Mouse (Mus musculus): Measurements from ENCODE around the gene Gbe1. TPM values are rescaled to one million over a fixed set of nuclear protein-coding genes. Genes with fewer than 3 reads are reported as not detected.

Gene Gbe1
- polyA plus RNA-seq, 1 experiment from 2014 or later, result 17.6 TPM

DNA sequence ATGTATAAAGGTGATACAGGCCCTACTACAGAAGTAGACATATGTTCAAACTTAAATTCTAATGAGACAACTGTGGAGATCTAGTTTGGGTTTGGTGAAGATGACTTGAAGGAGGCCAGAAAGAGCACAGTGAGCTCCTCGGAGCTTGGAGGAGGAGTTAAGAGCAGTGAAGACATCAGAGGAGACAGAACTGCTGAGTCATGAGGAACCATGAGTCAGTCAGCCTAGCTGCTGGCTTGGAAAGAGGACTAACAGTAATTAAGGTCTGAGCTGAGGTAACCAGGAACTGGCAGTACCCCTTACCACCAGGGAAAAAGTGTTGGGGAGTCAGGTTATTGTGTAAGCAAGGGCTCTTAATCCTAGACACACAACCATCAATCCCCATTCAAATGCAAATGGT, 192.7 kb downstream of the Gbe1 start:
- 72% methylated on average over 1 of the region's 1 CpGs for WGBS
- Histone ChIP-seq H3K27ac (replicated peaks; ENCODE audit: low read depth, low read length) (no peak overlapping the region), H3K4me3 (ENCODE audit: low read depth, low read length) (no peak overlapping the region), H3K9ac (ENCODE audit: low read depth, low read length) (no peak overlapping the region), H3K4me2 (ENCODE audit: low read depth, low read length) (no peak overlapping the region), H3K9me3 (ENCODE audit: control insufficient read depth, low read length) (no peaks in the 10 kb centered on the region), H3K4me1 (ENCODE audit: control insufficient read depth, insufficient read depth, low read length) (no peaks in the 10 kb centered on the region), H3K27me3 (replicated peaks; ENCODE audit: control insufficient read depth, insufficient read depth, low read length) (no peaks in the 10 kb centered on the region), H3K36me3 (ENCODE audit: control insufficient read depth, insufficient read depth, low read length) (no peaks in the 10 kb centered on the region)
- DNase-seq (ENCODE audit: low spot score) (no peak), ATAC-seq (ENCODE audit: low read depth) (no peak)

DNA sequence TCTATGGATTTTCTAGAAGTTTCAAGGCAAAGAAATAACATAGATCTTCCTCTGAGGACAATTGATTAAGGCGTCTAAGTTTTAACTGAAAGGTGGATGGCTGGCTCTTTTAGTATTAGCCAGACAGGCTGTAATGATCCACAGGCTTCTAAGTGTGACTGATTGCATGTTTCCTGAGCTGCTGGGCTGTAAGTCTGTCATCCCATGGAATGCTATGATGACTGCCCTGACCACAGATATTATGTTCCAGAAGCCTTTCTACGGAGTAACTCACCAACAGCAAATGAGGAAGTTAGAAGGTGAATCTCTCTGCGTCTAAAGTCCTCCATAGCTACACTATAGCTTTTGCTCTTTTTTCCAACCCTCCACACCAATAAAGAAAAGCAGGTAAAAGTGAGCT, 197.2 kb downstream of the Gbe1 start:
- no peak overlapping the region for H3K4me3 ChIP-seq (ENCODE audit: low read depth, low read length)
- ATAC-seq (ENCODE audit: low read depth) (no peak), DNase-seq (ENCODE audit: low spot score) (no peak)
- no peaks in the 10 kb centered on the region for H3K4me1 ChIP-seq (ENCODE audit: control insufficient read depth, insufficient read depth, low read length)
- H3K36me3 ChIP-seq (ENCODE audit: control insufficient read depth, insufficient read depth, low read length), result no peaks in the 10 kb centered on the region
- no peak overlapping the region for H3K27ac ChIP-seq (replicated peaks; ENCODE audit: low read depth, low read length)
- no peak overlapping the region for H3K4me2 ChIP-seq (ENCODE audit: low read depth, low read length)
- H3K9me3 ChIP-seq (ENCODE audit: control insufficient read depth, low read length), result no peaks in the 10 kb centered on the region
- H3K27me3 ChIP-seq (replicated peaks; ENCODE audit: control insufficient read depth, insufficient read depth, low read length), result no peaks in the 10 kb centered on the region
- 69% methylated on average over 3 of the region's 3 CpGs for WGBS
- no peak overlapping the region for H3K9ac ChIP-seq (ENCODE audit: low read depth, low read length)

DNA sequence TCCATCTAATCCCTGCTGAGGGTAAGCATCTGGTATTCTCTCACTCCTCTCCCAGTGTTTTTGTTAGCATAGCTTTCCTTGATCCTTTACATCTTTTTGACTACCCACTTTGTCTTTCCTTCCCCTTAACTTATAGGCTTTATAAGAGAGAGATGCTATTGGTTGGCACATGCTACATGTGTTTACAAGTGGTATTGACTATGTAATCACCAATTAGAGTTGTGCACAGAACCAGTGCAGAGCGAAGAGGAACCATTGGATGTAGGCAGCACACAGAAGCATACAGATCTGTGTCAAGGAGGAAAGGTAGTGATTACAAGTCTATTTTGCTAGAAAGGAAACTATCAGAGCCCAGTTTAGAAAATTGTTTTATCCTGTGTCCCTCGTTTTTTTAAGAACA, 209.1 kb downstream of the Gbe1 start:
- 69% methylated on average over 2 of the region's 2 CpGs for WGBS
- H3K4me3 ChIP-seq (ENCODE audit: low read depth, low read length), result no peak overlapping the region
- no peak for ATAC-seq (ENCODE audit: low read depth)

DNA sequence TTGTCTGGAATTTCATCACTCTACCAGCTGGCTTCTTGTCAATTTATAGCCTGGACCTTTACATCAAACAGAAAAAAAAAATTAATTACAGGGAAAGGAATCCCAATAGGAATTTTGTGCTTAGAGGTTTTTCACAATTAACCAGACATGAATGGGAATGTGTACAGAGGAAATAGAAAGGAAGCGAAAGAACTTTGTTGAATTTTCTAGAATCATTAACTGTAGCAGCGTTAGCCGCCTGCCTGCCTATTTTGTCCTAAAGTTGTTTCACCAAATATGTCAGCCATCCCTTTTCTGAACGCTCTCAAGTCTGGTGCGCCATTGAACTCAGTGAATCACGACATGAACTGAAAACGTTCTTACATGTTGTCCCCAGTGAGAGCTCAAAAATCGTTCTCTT, 209.8 kb downstream of the Gbe1 start:
- H3K9me3 ChIP-seq (ENCODE audit: control insufficient read depth, low read length), result no peaks in the 10 kb centered on the region
- H3K9ac ChIP-seq (ENCODE audit: low read depth, low read length), result no peak overlapping the region
- H3K27me3 ChIP-seq (replicated peaks; ENCODE audit: control insufficient read depth, insufficient read depth, low read length), result no peaks in the 10 kb centered on the region
- no peak overlapping the region for H3K27ac ChIP-seq (replicated peaks; ENCODE audit: low read depth, low read length)
- H3K36me3 ChIP-seq (ENCODE audit: control insufficient read depth, insufficient read depth, low read length), result no peaks in the 10 kb centered on the region
- H3K4me1 ChIP-seq (ENCODE audit: control insufficient read depth, insufficient read depth, low read length), result no peaks in the 10 kb centered on the region
- ATAC-seq (ENCODE audit: low read depth), result no peak
- DNase-seq (ENCODE audit: low spot score), result no peak
- 83% methylated on average over 8 of the region's 8 CpGs for WGBS
- H3K4me3 ChIP-seq (ENCODE audit: low read depth, low read length), result no peak overlapping the region
- H3K4me2 ChIP-seq (ENCODE audit: low read depth, low read length), result no peak overlapping the region

More for the DNA sequence above, 209.1 kb downstream of the Gbe1 start:
- no peaks in the 10 kb centered on the region for H3K36me3 ChIP-seq (ENCODE audit: control insufficient read depth, insufficient read depth, low read length)
- no peak overlapping the region for H3K9ac ChIP-seq (ENCODE audit: low read depth, low read length)
- H3K9me3 ChIP-seq (ENCODE audit: control insufficient read depth, low read length), result no peaks in the 10 kb centered on the region
- H3K4me1 ChIP-seq (ENCODE audit: control insufficient read depth, insufficient read depth, low read length), result no peaks in the 10 kb centered on the region
- no peaks in the 10 kb centered on the region for H3K27me3 ChIP-seq (replicated peaks; ENCODE audit: control insufficient read depth, insufficient read depth, low read length)
- no peak for DNase-seq (ENCODE audit: low spot score)
- H3K27ac ChIP-seq (replicated peaks; ENCODE audit: low read depth, low read length), result no peak overlapping the region
- no peak overlapping the region for H3K4me2 ChIP-seq (ENCODE audit: low read depth, low read length)

DNA sequence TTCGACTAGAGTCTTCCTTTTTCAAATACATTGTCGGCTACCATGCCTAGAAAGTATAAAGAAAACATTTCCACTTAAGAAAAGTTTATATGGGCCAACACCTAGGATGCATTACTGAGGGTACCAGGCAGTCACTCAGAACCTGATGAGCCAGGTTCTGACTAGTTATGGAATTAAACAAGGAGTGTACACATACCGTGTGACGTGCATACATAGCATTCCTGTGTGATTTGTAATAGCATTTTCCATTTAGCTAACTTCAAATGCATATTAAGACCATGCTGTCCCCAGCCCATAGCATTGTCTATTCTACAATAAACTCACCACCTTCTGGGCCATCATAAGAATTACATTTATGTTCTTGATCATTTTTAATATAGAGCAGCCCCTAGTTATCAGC, 210.5 kb downstream of the Gbe1 start:
- H3K4me2 ChIP-seq (ENCODE audit: low read depth, low read length), result no peak overlapping the region
- H3K4me1 ChIP-seq (ENCODE audit: control insufficient read depth, insufficient read depth, low read length), result no peaks in the 10 kb centered on the region
- DNase-seq (ENCODE audit: low spot score) (no peak), ATAC-seq (ENCODE audit: low read depth) (no peak)
- H3K27me3 ChIP-seq (replicated peaks; ENCODE audit: control insufficient read depth, insufficient read depth, low read length), result no peaks in the 10 kb centered on the region
- H3K9ac ChIP-seq (ENCODE audit: low read depth, low read length), result no peak overlapping the region
- no peak overlapping the region for H3K27ac ChIP-seq (replicated peaks; ENCODE audit: low read depth, low read length)
- H3K9me3 ChIP-seq (ENCODE audit: control insufficient read depth, low read length), result no peaks in the 10 kb centered on the region
- WGBS, result 70% methylated on average over 4 of the region's 4 CpGs
- no peak overlapping the region for H3K4me3 ChIP-seq (ENCODE audit: low read depth, low read length)
- no peaks in the 10 kb centered on the region for H3K36me3 ChIP-seq (ENCODE audit: control insufficient read depth, insufficient read depth, low read length)

DNA sequence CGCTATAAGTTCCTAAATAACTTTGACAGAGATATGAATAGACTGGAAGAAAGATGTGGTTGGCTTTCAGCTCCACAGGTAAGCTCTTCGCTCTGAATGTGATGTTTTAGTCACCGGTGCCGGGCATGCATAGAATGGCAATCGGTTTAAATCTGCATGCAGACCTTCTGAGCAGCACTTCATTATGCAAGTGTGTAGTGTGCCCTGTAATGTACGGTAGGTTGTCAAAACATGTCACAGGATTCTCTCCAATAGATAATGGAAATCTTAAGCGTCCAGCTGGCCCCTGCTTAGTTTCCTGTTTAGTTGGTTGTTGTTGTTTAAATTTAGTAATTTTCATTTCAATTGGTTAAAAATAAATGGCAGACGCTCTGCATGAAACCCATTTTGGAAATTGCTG, 213.5 kb downstream of the Gbe1 start:
- DNase-seq (ENCODE audit: low spot score), result no peak
- no peaks in the 10 kb centered on the region for H3K4me1 ChIP-seq (ENCODE audit: control insufficient read depth, insufficient read depth, low read length)
- no peak overlapping the region for H3K4me2 ChIP-seq (ENCODE audit: low read depth, low read length)
- H3K27me3 ChIP-seq (replicated peaks; ENCODE audit: control insufficient read depth, insufficient read depth, low read length), result no peaks in the 10 kb centered on the region
- no peak overlapping the region for H3K27ac ChIP-seq (replicated peaks; ENCODE audit: low read depth, low read length)
- H3K36me3 ChIP-seq (ENCODE audit: control insufficient read depth, insufficient read depth, low read length), result no peaks in the 10 kb centered on the region
- H3K4me3 ChIP-seq (ENCODE audit: low read depth, low read length), result no peak overlapping the region
- no peak overlapping the region for H3K9ac ChIP-seq (ENCODE audit: low read depth, low read length)
- WGBS, result 91% methylated on average over 8 of the region's 8 CpGs
- ATAC-seq (ENCODE audit: low read depth), result no peak
- H3K9me3 ChIP-seq (ENCODE audit: control insufficient read depth, low read length), result no peaks in the 10 kb centered on the region

DNA sequence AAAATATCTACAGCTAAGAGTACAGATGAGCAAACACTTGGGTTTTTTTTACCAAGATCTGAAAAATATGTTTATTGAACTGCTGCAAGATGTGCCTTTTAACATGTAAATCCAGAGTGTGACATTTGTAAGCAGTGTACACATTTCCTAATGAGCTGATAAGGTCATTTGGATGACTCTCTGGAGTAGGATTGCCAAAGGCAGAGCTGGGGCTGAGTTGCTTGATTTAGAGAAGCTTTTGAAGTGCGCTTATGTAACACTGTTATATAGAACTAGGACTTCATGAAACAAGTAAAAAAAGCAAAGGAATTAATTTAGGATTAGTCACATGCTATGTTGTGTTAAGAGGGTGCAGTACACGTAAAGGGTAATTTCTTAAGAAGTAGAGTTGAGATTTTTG, 221.5 kb downstream of the Gbe1 start:
- H3K4me1 ChIP-seq (ENCODE audit: control insufficient read depth, insufficient read depth, low read length), result no peaks in the 10 kb centered on the region
- H3K4me3 ChIP-seq (ENCODE audit: low read depth, low read length), result no peak overlapping the region
- no peaks in the 10 kb centered on the region for H3K36me3 ChIP-seq (ENCODE audit: control insufficient read depth, insufficient read depth, low read length)
- ATAC-seq (ENCODE audit: low read depth) (no peak), DNase-seq (ENCODE audit: low spot score) (no peak)
- 82% methylated on average over 2 of the region's 2 CpGs for WGBS
- H3K9me3 ChIP-seq (ENCODE audit: control insufficient read depth, low read length), result no peaks in the 10 kb centered on the region
- no peak overlapping the region for H3K4me2 ChIP-seq (ENCODE audit: low read depth, low read length)
- no peak overlapping the region for H3K27ac ChIP-seq (replicated peaks; ENCODE audit: low read depth, low read length)
- no peak overlapping the region for H3K9ac ChIP-seq (ENCODE audit: low read depth, low read length)
- no peaks in the 10 kb centered on the region for H3K27me3 ChIP-seq (replicated peaks; ENCODE audit: control insufficient read depth, insufficient read depth, low read length)

DNA sequence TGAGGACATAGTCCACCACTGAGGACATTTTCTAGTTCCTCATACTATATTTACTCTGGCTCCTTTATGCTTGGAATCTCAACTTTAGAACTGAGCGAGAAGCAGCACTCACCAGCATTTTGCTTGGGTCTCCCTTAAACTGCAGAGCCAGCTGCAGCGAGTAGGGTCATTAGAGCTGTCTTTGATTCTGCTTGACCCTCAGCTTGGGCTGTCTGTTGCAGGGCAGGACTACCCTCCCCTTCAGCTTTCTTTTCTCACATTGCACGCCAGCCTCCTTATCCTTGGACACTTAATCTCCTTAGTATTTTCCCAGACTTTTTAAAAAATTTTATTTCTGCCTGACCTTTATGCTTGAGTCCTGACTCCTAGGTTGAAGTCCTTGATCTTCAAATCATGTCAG, 237.1 kb downstream of the Gbe1 start:
- ATAC-seq (ENCODE audit: low read depth), result no peak
- Histone ChIP-seq H3K9ac (ENCODE audit: low read depth, low read length) (no peak overlapping the region), H3K27ac (replicated peaks; ENCODE audit: low read depth, low read length) (no peak overlapping the region), H3K9me3 (ENCODE audit: control insufficient read depth, low read length) (no peaks in the 10 kb centered on the region), H3K4me3 (ENCODE audit: low read depth, low read length) (no peak overlapping the region), H3K27me3 (replicated peaks; ENCODE audit: control insufficient read depth, insufficient read depth, low read length) (no peaks in the 10 kb centered on the region), H3K4me2 (ENCODE audit: low read depth, low read length) (no peak overlapping the region), H3K36me3 (ENCODE audit: control insufficient read depth, insufficient read depth, low read length) (no peaks in the 10 kb centered on the region), H3K4me1 (ENCODE audit: control insufficient read depth, insufficient read depth, low read length) (no peaks in the 10 kb centered on the region)
- no peak for DNase-seq (ENCODE audit: low spot score)
- WGBS, result 36% methylated on average over 3 of the region's 3 CpGs

DNA sequence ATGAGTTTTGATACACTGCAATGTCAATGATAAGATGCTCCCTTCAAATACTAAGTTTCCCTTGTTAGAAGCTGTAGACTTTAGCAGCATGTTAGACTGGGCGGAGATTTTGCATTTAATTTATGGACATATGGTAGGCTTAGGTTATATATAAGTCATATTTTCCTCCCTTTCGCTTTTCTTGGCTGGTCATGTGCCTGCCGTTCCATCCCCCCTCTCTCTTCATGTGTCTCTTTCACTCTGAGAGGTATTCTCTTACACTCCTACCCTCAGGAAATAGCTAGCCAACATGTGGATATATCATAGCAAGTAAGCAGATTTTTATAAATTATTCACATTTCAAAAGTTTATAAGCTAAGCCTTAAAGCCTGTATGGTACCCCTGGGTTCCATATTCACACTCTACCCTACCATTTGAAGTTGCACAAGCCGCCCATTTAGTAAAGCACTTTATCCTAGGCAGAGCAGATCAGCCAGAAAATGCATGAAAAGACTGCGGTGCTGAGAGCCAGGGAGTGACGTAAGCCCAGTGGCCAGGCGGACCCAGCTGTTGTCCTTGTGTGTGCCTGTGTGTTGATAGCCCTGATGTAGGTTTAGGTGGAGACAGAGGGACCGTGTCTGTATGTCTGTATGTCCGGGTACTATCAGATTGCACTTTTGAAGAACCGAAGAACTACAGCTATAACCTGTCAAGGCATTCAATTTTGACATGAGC, 248.0 kb downstream of the Gbe1 start:
- no peaks in the 10 kb centered on the region for H3K4me1 ChIP-seq (ENCODE audit: control insufficient read depth, insufficient read depth, low read length)
- H3K4me3 ChIP-seq (ENCODE audit: low read depth, low read length), result no peak overlapping the region
- H3K9ac ChIP-seq (ENCODE audit: low read depth, low read length), result no peak overlapping the region
- no peaks in the 10 kb centered on the region for H3K9me3 ChIP-seq (ENCODE audit: control insufficient read depth, low read length)
- WGBS, result 73% methylated on average over 10 of the region's 10 CpGs
- H3K4me2 ChIP-seq (ENCODE audit: low read depth, low read length), result no peak overlapping the region
- ATAC-seq (ENCODE audit: low read depth), result peak; percentile 75; the same call in 1 of the 2 replicates
- H3K27me3 ChIP-seq (replicated peaks; ENCODE audit: control insufficient read depth, insufficient read depth, low read length), result no peaks in the 10 kb centered on the region
- DNase-seq (ENCODE audit: low spot score), result peak; percentile 60
- H3K27ac ChIP-seq (replicated peaks; ENCODE audit: low read depth, low read length), result no peak overlapping the region
- H3K36me3 ChIP-seq (ENCODE audit: control insufficient read depth, insufficient read depth, low read length), result no peaks in the 10 kb centered on the region

All from embryonic facial prominence, embryonic 14.5 days (tissue).